Mouse (Mus musculus) heart, postnatal 0 days (tissue): ENCODE results near the gene Aoc1. TPM values are rescaled to one million over a fixed set of nuclear protein-coding genes. Genes with fewer than 3 reads are reported as not detected.

Source experiments
- ATAC-seq: fragments of 200-750 bp; cut with Nextera tagmentation; 2 replicates; pipeline ENCODE4 v1.8.0; 2017; ENCODE audit warnings: low read depth, moderate number of reproducible peaks, moderate library complexity; ENCODE audit not compliant: insufficient read depth
- DNase-seq: peaks from one replicate; pipeline ENCODE4 v3.0.0-alpha.2; 2016; ENCODE audit warnings: low spot score
- H3K27ac ChIP-seq: fragments of 300-500 bp; sonication (generic); 2 replicates; pipeline ENCODE4 v1.5.1; 2014; ENCODE audit warnings: low read depth, mild to moderate bottlenecking
- H3K27me3 ChIP-seq: fragments of 300-500 bp; sonication (generic); 2 replicates; pipeline ENCODE4 v1.6.1; 2014; ENCODE audit warnings: low read length, mixed read lengths; ENCODE audit not compliant: control insufficient read depth, insufficient read depth
- H3K36me3 ChIP-seq: fragments of 300-500 bp; sonication (generic); replicated peaks from 2 replicates; pipeline ENCODE4 v1.6.1; 2014; ENCODE audit warnings: low read length, mixed read lengths; ENCODE audit not compliant: control insufficient read depth, insufficient read depth
- H3K4me1 ChIP-seq: fragments of 300-500 bp; sonication (generic); 2 replicates; pipeline ENCODE4 v1.6.1; 2014; ENCODE audit warnings: antibody characterized with exemption; ENCODE audit not compliant: control insufficient read depth, insufficient read depth
- H3K4me2 ChIP-seq: fragments of 300-500 bp; sonication (generic); 2 replicates; pipeline ENCODE4 v1.6.1; 2014; ENCODE audit warnings: low read depth, mild to moderate bottlenecking, low read length, moderate library complexity
- H3K4me3 ChIP-seq: fragments of 300-500 bp; sonication (generic); 2 replicates; pipeline ENCODE4 v1.5.1; 2014; ENCODE audit warnings: low read depth, low read length
- H3K9ac ChIP-seq: fragments of 300-500 bp; sonication (generic); replicated peaks from 2 replicates; pipeline ENCODE4 v1.6.1; 2014; ENCODE audit warnings: low read depth, low read length, mixed read lengths
- H3K9me3 ChIP-seq: fragments of 300-500 bp; sonication (generic); replicated peaks from 2 replicates; pipeline ENCODE4 v1.6.1; 2016; ENCODE audit warnings: low read length; ENCODE audit not compliant: control insufficient read depth
- CTCF ChIP-seq: IDR thresholded peaks from 2 replicates; pipeline ENCODE4 v1.5.1; 2016; ENCODE audit warnings: antibody characterized with exemption, control low read depth, low read depth
- EP300 ChIP-seq: IDR thresholded peaks from 2 replicates; pipeline ENCODE4 v1.6.1; 2016; ENCODE audit warnings: antibody characterized with exemption, low read depth
- WGBS: fragments of 180-500 bp; shearing (Covaris S2); extraction: QIAGEN DNeasy Blood & Tissue Kit; methylation state at CpG from one replicate; pipeline ENCODE4 v1.1.7; 2014; 5-methylcytosine and 5-hydroxymethylcytosine counted together
- polyA plus RNA-seq: library from polyadenylated mRNA; unstranded; fragments of >200 nt; fragmentation: Nextera tagmentation; extraction: Ambion mirVana; gene quantifications from 2 replicates; pipeline ENCODE4 v1.2.1, GENCODE M21; 2015
- total RNA-seq: library from RNA; depleted of rRNA; stranded (reverse); fragments of >200 nt; gene quantifications from 2 replicates; pipeline ENCODE4 v1.2.3, GENCODE M21; 2014; ENCODE audit warnings: low replicate concordance

Aoc1 gene
- total and polyA plus RNA-seq, 2 experiments from 2014 or later = 0.99 TPM; not detected in 1

- H3K9ac ChIP-seq = no peak overlapping the region
- H3K4me3 ChIP-seq = no peak overlapping the region
- no peak overlapping the region for H3K4me2 ChIP-seq
- H3K27ac ChIP-seq = no peak overlapping the region
- no peaks in the 10 kb centered on the region for H3K4me1 ChIP-seq
- ATAC-seq = no peak
- H3K27me3 ChIP-seq = no peaks in the 10 kb centered on the region
- H3K36me3 ChIP-seq = no peaks in the 10 kb centered on the region
- no peak for DNase-seq
- TF ChIP-seq EP300 = no peak
- TF ChIP-seq CTCF = no peak
- 65% methylated on average over 4 of the region's 4 CpGs for whole genome bisulfite sequencing
- H3K9me3 ChIP-seq = no peaks in the 10 kb centered on the region
Observed at GRCm38 (mm10) chr6:48867158-48867557, 5.5 kb upstream of the Aoc1 start.

DNA sequence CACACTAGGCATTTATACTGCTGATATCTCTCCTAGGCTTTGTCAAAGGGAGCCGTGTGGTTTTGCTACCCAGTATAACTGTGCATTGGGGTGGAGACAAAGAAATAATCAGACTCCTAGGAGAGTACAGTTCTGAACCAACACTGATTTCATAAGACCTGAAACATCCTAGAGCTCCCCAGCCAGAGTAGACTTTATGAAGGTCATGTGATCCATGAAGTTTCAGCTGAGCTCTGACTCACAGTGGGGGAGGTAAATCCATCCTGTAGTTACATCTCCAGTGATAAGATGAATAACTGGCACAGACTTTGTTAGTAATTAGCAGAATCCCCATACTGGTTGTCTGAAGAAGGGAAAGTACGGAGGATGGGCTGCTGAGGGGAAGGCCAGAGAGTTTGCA, 2.9 kb upstream of the Aoc1 start:
- TF ChIP-seq CTCF (no peak), EP300 (no peak)
- Histone ChIP-seq H3K9me3 (no peaks in the 10 kb centered on the region), H3K4me2 (no peak overlapping the region), H3K27ac (no peak overlapping the region), H3K4me1 (no peaks in the 10 kb centered on the region), H3K27me3 (no peaks in the 10 kb centered on the region), H3K4me3 (no peak overlapping the region), H3K36me3 (no peaks in the 10 kb centered on the region), H3K9ac (no peak overlapping the region)
- DNase-seq (no peak), ATAC-seq (no peak)
- 66% methylated on average over 2 of the region's 2 CpGs for WGBS

DNA sequence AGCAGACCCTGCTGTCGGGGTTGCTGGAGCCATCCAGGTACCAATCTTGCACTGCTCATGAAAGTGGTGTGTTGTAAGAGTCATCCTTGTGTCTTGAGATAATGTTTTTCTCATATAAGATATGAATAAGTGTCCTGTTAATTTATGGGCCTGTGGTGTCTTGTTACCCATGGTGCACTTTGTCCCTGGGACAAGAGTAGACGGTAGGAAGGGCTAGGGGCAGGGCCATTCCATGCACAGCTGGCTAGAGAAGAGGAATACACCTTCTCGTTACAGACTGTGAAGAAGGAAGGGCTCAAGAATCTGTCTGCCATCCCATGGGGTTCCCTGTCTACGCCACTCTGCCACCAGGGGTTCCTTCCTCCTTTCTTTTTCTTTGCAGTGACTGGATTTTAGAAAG, 1.9 kb downstream of the Aoc1 start:
- H3K9ac ChIP-seq = no peak overlapping the region
- H3K27ac ChIP-seq = no peak overlapping the region
- no peaks in the 10 kb centered on the region for H3K4me1 ChIP-seq
- no peaks in the 10 kb centered on the region for H3K36me3 ChIP-seq
- 75% methylated on average over 4 of the region's 4 CpGs for WGBS
- no peaks in the 10 kb centered on the region for H3K27me3 ChIP-seq
- no peak overlapping the region for H3K4me3 ChIP-seq
- H3K9me3 ChIP-seq = no peaks in the 10 kb centered on the region
- DNase-seq = no peak
- TF ChIP-seq EP300 (no peak), CTCF (no peak)
- H3K4me2 ChIP-seq = no peak overlapping the region
- no peak for ATAC-seq

DNA sequence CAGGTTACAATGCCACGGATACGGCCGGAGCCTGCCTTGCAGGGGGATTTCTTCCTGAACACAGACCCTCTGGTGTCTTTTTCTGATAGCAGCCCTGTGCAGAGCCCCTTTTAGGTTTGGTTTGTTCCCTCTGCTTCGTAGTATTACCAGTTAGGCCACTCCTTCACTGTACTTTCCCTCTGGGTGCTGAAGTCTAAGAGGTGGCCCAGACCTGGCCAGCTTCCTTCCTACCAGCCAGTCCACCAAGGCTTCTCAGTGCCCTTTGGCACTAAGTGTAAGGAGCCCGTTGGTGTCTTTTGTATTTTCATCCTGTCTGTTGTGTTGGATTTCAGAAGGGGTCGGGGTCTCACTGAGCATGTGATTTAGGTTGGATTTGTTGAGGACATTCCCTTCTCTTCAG, 2.8 kb downstream of the Aoc1 start:
- Histone ChIP-seq H3K36me3 (no peaks in the 10 kb centered on the region), H3K4me3 (no peak overlapping the region), H3K27me3 (no peaks in the 10 kb centered on the region), H3K9ac (no peak overlapping the region), H3K27ac (no peak overlapping the region), H3K4me1 (no peaks in the 10 kb centered on the region), H3K9me3 (no peaks in the 10 kb centered on the region), H3K4me2 (no peak overlapping the region)
- 73% methylated on average over 6 of the region's 6 CpGs for WGBS
- DNase-seq = no peak
- no peak for ATAC-seq
- TF ChIP-seq EP300 (no peak), CTCF (no peak)

GRCm38 (mm10) chr6:48876510-48877135, 3.9 kb downstream of the Aoc1 start:
- DNase-seq (no peak), ATAC-seq (no peak)
- H3K36me3 ChIP-seq = no peaks in the 10 kb centered on the region
- no peak overlapping the region for H3K4me2 ChIP-seq
- no peak overlapping the region for H3K4me3 ChIP-seq
- no peak overlapping the region for H3K9ac ChIP-seq
- no peaks in the 10 kb centered on the region for H3K4me1 ChIP-seq
- no peaks in the 10 kb centered on the region for H3K27me3 ChIP-seq
- no peaks in the 10 kb centered on the region for H3K9me3 ChIP-seq
- WGBS = 74% methylated on average over 5 of the region's 5 CpGs
- TF ChIP-seq CTCF (no peak), EP300 (no peak)
- no peak overlapping the region for H3K27ac ChIP-seq

DNA sequence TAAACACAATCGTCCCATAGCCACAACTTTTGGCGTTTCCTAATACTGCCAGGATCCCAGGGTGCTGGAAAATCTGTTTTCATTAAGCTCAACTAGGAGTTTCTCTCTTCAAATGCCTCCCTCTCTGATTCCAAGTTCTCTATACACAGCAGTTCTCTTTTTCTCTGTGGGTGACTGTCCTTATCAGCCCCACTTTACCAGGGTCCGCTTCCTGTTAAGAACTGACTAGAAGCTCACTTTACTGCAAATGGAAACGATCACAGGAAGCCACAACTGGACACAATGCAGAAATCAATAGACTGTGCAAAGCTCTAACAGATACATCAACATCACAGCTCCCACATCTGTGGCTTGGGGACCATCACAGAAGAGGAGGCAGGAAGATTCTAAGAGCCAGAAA, 21.5 kb downstream of the Aoc1 start:
- no peak overlapping the region for H3K27ac ChIP-seq
- H3K36me3 ChIP-seq = no peaks in the 10 kb centered on the region
- TF ChIP-seq CTCF (no peak), EP300 (no peak)
- H3K9ac ChIP-seq = no peak overlapping the region
- H3K9me3 ChIP-seq = no peaks in the 10 kb centered on the region
- 48% methylated on average over 4 of the region's 4 CpGs for WGBS
- DNase-seq (no peak), ATAC-seq (no peak)
- H3K4me2 ChIP-seq = no peak overlapping the region
- H3K4me3 ChIP-seq = no peak overlapping the region
- no peaks in the 10 kb centered on the region for H3K27me3 ChIP-seq
- no peaks in the 10 kb centered on the region for H3K4me1 ChIP-seq
